Mouse (Mus musculus): ENCODE measurements around the gene Myo3a. TPM values are rescaled to one million over a fixed set of nuclear protein-coding genes. Genes with fewer than 3 reads are reported as not detected.

Gene Myo3a
- total RNA-seq, 2 experiments from 2014 or later = 0.12 to 0.16 TPM

DNA sequence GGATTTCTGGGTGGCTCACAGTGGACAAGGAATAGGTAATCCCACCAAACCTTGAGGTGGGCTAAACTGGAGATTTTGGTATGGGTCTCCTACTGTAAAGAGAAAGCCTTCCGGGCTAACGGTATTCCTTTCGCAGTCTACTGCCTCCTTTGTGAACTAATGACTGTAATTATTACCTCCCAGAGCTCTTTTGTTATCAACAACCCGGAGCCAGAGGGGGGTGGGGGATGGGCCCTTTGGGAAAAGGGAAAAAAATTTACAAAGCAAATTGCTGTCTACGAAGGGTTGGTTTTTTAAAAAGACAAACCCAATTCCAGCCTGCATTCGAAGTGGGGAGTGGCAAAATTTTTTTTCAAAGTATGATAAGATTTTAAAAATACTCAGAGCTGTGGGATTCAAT, 392.7 kb downstream of the Myo3a start:
- no peak for DNase-seq
- intact Hi-C loops (cut with DNase I) = loop anchor here (5.0 kb wide), 1 partner anchor 663 kb away; no protein-coding TSS in a partner anchor

GRCm38 (mm10) chr2:22620534-22620933, 393.2 kb downstream of the Myo3a start:
- intact Hi-C loops (cut with DNase I) = loop anchor here (5.0 kb wide), 1 partner anchor 663 kb away; no protein-coding TSS in a partner anchor
- DNase-seq = peak; percentile 36

DNA sequence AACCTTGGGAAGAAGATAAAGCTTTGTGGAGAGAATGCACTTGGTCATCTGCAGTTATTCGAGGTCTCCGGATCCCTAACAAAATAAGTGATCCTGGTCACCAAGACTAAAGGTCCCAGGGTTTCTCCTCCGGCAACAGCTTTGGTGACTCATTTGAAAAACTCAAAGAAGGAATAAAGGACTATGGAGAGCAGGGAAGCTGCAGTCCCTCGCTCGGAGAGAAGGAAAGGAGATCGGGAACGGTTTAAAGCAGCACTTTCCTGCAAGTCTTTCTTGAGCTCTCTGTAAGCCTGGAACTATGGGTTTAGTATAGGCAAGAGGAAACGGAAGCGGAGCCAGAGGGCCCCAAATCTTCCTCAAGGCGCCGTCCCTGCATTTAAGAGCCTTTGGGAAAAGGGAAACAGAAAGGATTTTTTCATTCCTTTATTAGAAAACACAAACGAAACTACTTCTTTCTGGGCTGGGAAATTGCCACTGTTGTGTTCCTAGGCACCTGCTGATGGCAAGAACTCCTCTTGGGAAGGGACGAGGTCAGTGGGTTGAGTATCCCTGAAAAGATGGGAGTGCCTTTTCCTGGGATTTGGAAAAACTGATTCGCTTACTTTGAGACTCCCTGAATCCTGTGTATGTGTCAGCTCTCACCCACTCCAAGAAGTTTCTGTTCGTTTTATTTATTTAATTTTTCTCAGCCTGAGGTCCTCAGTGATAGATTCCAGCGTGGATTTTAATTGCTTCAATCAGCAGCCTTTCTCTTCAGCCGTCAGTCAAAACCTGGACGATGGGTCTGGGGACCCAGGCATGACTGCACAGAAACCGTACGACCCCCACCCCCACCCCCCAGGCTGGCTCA, 393.9 kb downstream of the Myo3a start:
- intact Hi-C loops (cut with DNase I) = loop anchor here (5.0 kb wide), 1 partner anchor 664 kb away; no protein-coding TSS in a partner anchor
- no peak for DNase-seq

GRCm38 (mm10) chr2:22621828-22622731, 394.8 kb downstream of the Myo3a start, which contains the start of gene Gad2:
TSS of gene Gad2 (plus strand) at chr2:22622205.
- intact Hi-C loops (cut with DNase I) = loop anchor here (5.0 kb wide), 1 partner anchor 665 kb away; no protein-coding TSS in a partner anchor

GRCm38 (mm10) chr2:22623111-22624070, 396.1 kb downstream of the Myo3a start:
- DNase-seq = no peak
- intact Hi-C loops (cut with DNase I) = loop anchor here (5.0 kb wide), 1 partner anchor 666 kb away; no protein-coding TSS in a partner anchor

More at GRCm38 (mm10) chr2:22621828-22622731, 394.8 kb downstream of the Myo3a start, which contains the start of gene Gad2:
- DNase-seq = peak; percentile 39

- no peak for DNase-seq
- intact Hi-C loops (cut with DNase I) = loop anchor here (5.0 kb wide), 1 partner anchor 667 kb away; no protein-coding TSS in a partner anchor
Observed at GRCm38 (mm10) chr2:22624188-22624975, 397.1 kb downstream of the Myo3a start.

DNA sequence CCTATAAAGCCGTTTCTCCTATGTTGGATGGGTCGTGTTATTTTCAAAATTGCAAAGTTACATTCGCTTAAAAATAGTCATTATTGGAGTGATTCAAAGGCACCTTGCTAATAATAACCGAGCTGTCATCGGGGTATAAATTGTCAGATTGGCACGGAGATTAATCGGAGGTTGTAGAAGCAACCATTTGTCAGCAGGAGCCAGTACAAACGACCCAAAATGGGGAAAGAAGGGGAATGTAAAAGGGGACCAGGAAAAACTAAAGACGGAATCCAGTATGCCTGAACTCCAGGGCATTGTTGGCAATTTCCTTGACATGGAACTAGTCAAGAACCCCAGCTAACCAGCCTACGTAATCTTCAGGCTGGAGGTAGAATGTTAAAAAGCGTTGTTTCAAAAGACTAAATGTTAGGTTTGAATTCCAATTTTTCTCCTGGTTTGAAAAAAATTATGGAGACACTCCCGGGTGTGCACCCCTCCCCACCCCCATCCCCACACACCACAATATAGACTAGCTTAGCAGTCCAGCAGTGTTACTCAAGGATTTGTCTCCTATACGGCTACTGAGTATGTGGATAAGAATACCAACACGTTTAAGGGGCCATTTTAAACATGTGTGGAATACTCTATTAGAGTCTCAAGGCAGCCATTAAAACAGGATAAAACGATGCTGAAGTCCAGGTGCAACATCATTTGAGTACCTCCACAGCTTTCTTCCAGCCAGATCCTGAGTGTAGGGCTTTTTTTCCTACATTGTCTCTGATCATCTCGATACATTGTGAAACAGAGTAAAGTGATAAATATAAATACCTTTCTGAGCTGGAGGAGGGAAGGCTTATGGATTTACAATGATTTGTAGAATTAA, 398.0 kb downstream of the Myo3a start:
- intact Hi-C loops (cut with DNase I) = no loop called here
- DNase-seq = no peak

GRCm38 (mm10) chr2:22627147-22627666, 399.9 kb downstream of the Myo3a start:
- DNase-seq = no peak
- intact Hi-C loops (cut with DNase I) = no loop called here

DNA sequence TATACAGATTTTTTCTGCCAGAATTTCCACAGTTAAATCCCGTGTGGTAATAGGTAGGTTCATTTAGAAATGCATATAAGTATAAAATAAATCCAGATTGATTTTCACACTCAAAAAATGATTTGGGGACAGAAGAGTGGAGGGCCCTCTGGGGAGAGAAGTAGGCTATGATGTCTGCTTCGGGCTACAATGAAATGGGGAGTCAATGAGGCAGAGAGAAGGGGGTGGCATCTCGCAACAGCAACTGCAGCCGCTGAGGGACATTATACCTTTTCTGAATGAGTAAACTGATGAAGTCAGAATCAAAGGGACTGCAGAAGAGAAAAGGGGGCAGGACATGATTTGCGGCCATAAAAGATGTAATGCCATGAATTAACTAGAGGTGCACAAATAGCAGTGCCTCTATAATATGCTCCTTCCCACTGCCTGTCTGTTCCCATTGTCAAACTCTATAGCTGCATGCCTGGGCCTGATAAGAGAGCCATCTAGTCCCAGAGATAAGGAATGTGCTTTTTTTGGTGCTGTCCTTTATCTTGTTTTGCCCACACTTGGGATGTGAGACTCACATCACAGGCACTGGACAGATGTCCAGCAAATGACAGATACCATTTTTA, 400.6 kb downstream of the Myo3a start:
- DNase-seq = no peak
- intact Hi-C loops (cut with DNase I) = no loop called here

- DNase-seq = peak; percentile 39
- intact Hi-C loops (cut with DNase I) = no loop called here
Observed at GRCm38 (mm10) chr2:22634766-22635165, 407.5 kb downstream of the Myo3a start.

- no peak for DNase-seq
- intact Hi-C loops (cut with DNase I) = no loop called here
Observed at GRCm38 (mm10) chr2:22646134-22646533, 418.8 kb downstream of the Myo3a start.

DNA sequence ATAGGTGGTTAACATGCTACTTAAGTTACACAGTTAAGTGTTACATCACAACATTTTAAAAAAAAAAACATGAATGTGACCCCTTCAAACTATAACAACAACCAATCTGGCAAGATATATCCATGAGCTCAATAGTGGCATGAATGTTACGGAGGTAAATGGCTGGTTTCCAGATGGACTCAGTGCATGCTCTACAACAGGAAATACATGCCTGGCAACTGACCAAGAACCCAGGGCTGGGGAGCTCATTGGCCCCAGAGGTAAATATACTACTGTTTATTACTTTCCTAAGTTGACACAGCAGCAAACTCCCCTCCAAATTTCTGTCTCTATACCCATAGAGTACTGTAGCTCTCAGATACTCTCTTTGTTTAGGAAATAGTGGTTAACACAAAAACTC, 421.1 kb downstream of the Myo3a start:
- intact Hi-C loops (cut with DNase I) = no loop called here
- DNase-seq = no peak

DNA sequence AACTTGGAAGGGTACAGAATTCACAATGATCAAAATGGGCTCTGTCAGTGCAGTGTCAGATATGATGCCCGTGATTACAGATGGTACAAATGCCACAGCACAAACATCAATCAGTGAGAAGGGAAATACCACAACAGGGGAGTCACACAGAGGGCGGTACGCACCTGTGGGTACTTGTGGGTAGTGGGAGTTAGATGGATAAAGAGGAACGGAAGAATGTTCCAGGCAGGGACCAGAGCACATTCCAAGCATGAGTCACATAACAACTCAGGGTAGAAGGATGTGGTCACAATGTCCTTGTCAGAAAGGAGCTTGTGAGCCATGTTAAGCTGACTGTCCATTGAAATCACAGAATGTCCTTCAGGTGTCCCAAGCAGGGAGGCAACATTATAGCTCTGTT, 424.5 kb downstream of the Myo3a start:
- DNase-seq = no peak
- intact Hi-C loops (cut with DNase I) = no loop called here

- no peak for DNase-seq
- intact Hi-C loops (cut with DNase I) = no loop called here
Observed at GRCm38 (mm10) chr2:22663731-22664130, 436.4 kb downstream of the Myo3a start.

Data from left cerebral cortex, postnatal 4 days (tissue).